Mouse (Mus musculus) Patski (cell line): Measurements from ENCODE around the gene Tnxb. TPM values are rescaled to one million over a fixed set of nuclear protein-coding genes. Genes with fewer than 3 reads are reported as not detected.

Source experiments
- ATAC-seq: fragments of 100-300 bp; one replicate; pipeline ENCODE4 v1.8.0; 2021
- CTCF ChIA-PET: fragments of 350-600 bp; sonication (Branson Sonifier 250); formaldehyde crosslinking; loops from one replicate; lab custom pipeline; 2022; ENCODE audit warnings: inconsistent platforms; lab: Charles Lee
- POLR2A ChIA-PET: fragments of 350-600 bp; sonication (Branson Sonifier 250); formaldehyde crosslinking; loops from one replicate; lab custom pipeline; 2022; ENCODE audit warnings: antibody characterized with exemption, inconsistent platforms; lab: Charles Lee
- DNase-seq: peaks from one replicate; pipeline ENCODE4 v3.0.0-alpha.2; 2011; ENCODE audit warnings: low read depth, low spot score
- H3K27me3 ChIP-seq: fragments of 371-371 bp; one replicate; pipeline ENCODE4 v1.5.1; 2021
- CTCF ChIP-seq: fragments of 100-300 bp; IDR thresholded peaks from one replicate; pipeline ENCODE4 v1.5.1; 2021
- in situ Hi-C: fragments of 300-500 bp; cut with MboI; formaldehyde crosslinking; loops from 3 replicates; pipeline ENCODE4 v1.11.1; 2018; ENCODE audit warnings: low pct_unique_long_range_greater_than_20kb, mixed read lengths
- polyA plus RNA-seq: library from polyadenylated mRNA; unstranded; gene quantifications from one replicate; pipeline ENCODE4 v1.2.3, GENCODE M21; 2021

Gene Tnxb
- polyA plus RNA-seq, 1 experiment from 2014 or later = 0.50 TPM

- ATAC-seq = peak; percentile 58
- TF ChIP-seq CTCF = no peak
- ChIA-PET POLR2A (interaction anchor here (1.1 to 2.0 kb wide), 2 partner anchors 13 to 21 kb away, joined by 4 to 7 read pairs; no protein-coding TSS in a partner anchor), CTCF (interaction anchor here (1.2 to 1.8 kb wide), 3 partner anchors 9 to 14 kb away, joined by 3 to 4 read pairs (median 4); partner anchors contain the start of genes Ppt2 and Prrt1)
- in situ Hi-C loops = loop anchor here (25.0 kb wide), 1 partner anchor 496 kb away; the partner anchor contains the start of genes Apom, Bag6 and D17H6S53E
- H3K27me3 ChIP-seq = no peaks in the 10 kb centered on the region
- DNase-seq = peak; percentile 70
These were observed 29.3 kb upstream of the Tnxb start for GRCm38 (mm10) chr17:34640778-34641601.

- in situ Hi-C loops = loop anchor here (25.0 kb wide), 1 partner anchor 495 kb away; the partner anchor contains the start of genes Apom, Bag6 and D17H6S53E
- CTCF ChIA-PET = interaction anchor here (1.2 kb wide), 1 partner anchor 8 kb away, joined by 3 read pairs; no protein-coding TSS in a partner anchor
- ATAC-seq (no peak), DNase-seq (no peak)
- no peak for TF ChIP-seq CTCF
- H3K27me3 ChIP-seq = no peaks in the 10 kb centered on the region
- POLR2A ChIA-PET = interaction anchor here (1.1 to 1.3 kb wide), 2 partner anchors 14 to 55 kb away, joined by 4 read pairs; no protein-coding TSS in a partner anchor
These were observed 28.4 kb upstream of the Tnxb start for GRCm38 (mm10) chr17:34641945-34642344.

- DNase-seq (no peak), ATAC-seq (no peak)
- TF ChIP-seq CTCF = no peak
- in situ Hi-C loops = loop anchor here (25.0 kb wide), 1 partner anchor 494 kb away; the partner anchor contains the start of genes Apom, Bag6 and D17H6S53E
- POLR2A ChIA-PET = no interaction called here
- H3K27me3 ChIP-seq = no peaks in the 10 kb centered on the region
- CTCF ChIA-PET = interaction anchor here (1.3 to 1.9 kb wide), 2 partner anchors 17 to 25 kb away, joined by 3 to 6 read pairs; no protein-coding TSS in a partner anchor
These were observed 27.0 kb upstream of the Tnxb start for GRCm38 (mm10) chr17:34643379-34643778.

- no peak for ATAC-seq
- H3K27me3 ChIP-seq = no peaks in the 10 kb centered on the region
- ChIA-PET POLR2A (interaction anchor here (1.0 kb wide), 1 partner anchor 42 kb away, joined by 3 read pairs; no protein-coding TSS in a partner anchor), CTCF (interaction anchor here (0.6 to 1.9 kb wide), 6 partner anchors 8 to 68 kb away, joined by 3 to 6 read pairs (median 4); partner anchors contain the start of genes Ppt2 and Prrt1)
- no peak for DNase-seq
- no peak for TF ChIP-seq CTCF
- in situ Hi-C loops = loop anchor here (25.0 kb wide), 1 partner anchor 493 kb away; the partner anchor contains the start of genes Apom, Bag6 and D17H6S53E
These were observed 26.4 kb upstream of the Tnxb start for GRCm38 (mm10) chr17:34643944-34644343.

GRCm38 (mm10) chr17:34644608-34645007, 25.7 kb upstream of the Tnxb start, which contains the start of gene Fkbpl:
TSS of gene Fkbpl (plus strand) at chr17:34644764.
- peak; percentile 86 for DNase-seq
- CTCF ChIA-PET = interaction anchor here (0.6 to 1.9 kb wide), 7 partner anchors 9 to 67 kb away, joined by 3 to 6 read pairs (median 4); partner anchors contain the start of genes Ppt2 and Prrt1
- POLR2A ChIA-PET = interaction anchor here (1.0 kb wide), 1 partner anchor 42 kb away, joined by 3 read pairs; no protein-coding TSS in a partner anchor
- in situ Hi-C loops = loop anchor here (25.0 kb wide), 1 partner anchor 493 kb away; the partner anchor contains the start of genes Apom, Bag6 and D17H6S53E
- TF ChIP-seq CTCF = no peak
- no peaks in the 10 kb centered on the region for H3K27me3 ChIP-seq
- ATAC-seq = peak; percentile 41

DNA sequence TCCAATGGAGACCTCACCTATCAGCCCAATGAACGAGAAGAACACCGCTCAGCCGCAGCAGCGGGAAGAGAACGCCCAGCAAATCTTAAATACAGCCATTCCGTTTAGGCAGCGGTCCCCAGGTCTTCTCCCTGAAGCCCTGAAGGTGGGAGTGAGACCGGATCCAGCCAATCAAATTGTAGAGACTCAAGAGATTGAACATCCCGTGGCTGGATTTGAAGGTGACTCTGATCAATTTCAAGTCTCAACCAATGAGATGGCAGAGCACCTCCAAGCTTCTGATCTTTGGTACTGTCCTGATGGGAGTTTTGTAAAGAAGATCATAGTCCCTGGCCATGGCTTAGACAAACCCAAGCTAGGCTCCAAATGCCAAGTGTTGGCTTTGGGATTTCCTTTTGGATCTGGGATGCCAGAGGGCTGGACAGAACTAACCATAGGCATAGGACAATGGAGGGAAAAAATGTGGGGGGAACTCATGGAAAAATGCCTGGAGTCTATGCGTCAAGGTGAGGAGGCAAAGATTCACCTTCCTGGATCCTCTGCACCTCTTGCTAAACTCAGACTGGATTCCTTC, 25.0 kb upstream of the Tnxb start:
- ChIA-PET CTCF (interaction anchor here (1.1 to 1.7 kb wide), 4 partner anchors 10 to 67 kb away, joined by 3 to 4 read pairs (median 4); partner anchors contain the start of genes Ppt2 and Prrt1), POLR2A (interaction anchor here (1.0 kb wide), 1 partner anchor 43 kb away, joined by 3 read pairs; no protein-coding TSS in a partner anchor)
- no peaks in the 10 kb centered on the region for H3K27me3 ChIP-seq
- in situ Hi-C loops = loop anchor here (25.0 kb wide), 1 partner anchor 492 kb away; the partner anchor contains the start of genes Apom, Bag6 and D17H6S53E
- ATAC-seq = no peak
- TF ChIP-seq CTCF = no peak
- DNase-seq = no peak

DNA sequence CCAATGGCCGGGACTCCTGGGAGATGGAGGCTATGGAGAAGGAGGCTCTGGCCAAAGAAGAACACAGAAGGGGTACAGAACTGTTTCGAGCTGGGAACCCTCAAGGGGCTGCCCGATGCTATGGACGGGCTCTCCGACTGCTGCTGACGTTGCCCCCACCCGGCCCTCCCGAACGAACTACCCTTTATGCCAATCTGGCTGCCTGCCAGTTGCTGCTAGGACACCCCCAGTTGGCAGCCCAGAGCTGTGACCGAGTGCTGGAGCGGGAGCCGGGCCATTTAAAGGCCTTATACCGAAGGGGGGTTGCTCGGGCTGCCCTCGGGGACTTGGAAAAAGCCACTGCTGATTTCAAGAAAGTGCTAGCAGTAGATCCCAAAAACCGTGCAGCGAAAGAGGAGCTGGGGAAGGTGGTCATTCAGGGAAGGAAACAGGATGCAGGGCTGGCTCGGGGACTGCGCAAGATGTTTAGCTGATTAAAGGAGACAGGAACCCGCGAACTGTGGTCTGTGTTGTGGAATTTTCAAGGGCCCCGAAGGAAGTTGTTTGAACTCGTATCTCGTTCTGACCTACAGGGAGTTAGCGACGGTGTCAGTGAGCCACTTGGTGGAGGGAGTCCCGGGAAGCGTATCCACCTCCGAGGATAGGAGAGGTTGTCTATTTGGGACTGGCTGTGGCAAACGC, 24.4 kb upstream of the Tnxb start:
- ATAC-seq = no peak
- H3K27me3 ChIP-seq = no peaks in the 10 kb centered on the region
- ChIA-PET POLR2A (no interaction called here), CTCF (no interaction called here)
- in situ Hi-C loops = loop anchor here (25.0 kb wide), 1 partner anchor 491 kb away; the partner anchor contains the start of genes Apom, Bag6 and D17H6S53E
- no peak for TF ChIP-seq CTCF
- DNase-seq = no peak

DNA sequence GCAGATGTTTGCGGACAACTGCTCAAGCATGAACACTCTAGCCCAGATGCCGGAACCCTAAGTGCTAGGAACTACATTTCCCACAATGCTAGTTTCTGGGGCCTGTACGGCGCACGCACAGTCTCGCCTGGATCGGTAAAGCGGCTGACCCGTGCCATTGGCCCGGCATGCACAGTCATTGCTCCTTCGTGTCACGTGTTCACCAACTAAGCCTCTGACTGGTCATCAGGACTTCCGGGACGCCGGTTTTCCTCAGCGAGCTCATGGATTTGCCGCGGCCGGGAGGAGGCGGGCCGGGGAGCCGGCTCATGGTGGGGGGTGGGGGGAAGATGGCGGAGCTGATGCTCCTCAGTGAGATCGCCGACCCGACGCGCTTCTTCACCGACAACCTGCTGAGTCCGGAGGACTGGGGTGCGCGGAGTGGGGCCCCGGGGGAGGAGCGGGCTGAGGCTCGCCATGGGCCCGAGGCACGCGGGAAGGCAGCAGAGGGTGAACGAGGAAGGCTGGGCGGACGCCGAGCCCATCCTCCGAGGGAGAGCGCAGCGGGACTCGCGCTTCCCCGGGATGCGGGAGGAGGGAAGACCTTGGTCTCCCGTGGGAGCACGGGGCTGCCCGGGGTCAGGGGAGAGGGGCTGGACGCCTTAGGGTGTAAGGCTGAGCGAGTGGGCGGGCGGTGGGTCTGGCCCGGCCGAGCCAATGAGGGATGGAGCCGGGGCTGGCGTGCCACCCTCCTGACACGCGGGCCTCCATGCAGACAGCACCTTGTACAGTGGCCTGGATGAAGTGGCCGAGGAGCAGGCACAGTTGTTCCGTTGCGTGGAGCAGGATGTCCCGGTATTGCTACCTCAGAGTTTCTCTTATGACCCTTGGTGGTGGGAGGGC, 23.2 kb upstream of the Tnxb start, which contains the start of gene Atf6b:
Gene Atf6b, plus strand, starts transcription at position 241 of the 882 bp plus-strand sequence.
- ATAC-seq (peak; percentile 92), DNase-seq (peak; percentile 79)
- CTCF ChIA-PET = interaction anchor here (1.3 kb wide), 1 partner anchor 28 kb away, joined by 4 read pairs; no protein-coding TSS in a partner anchor
- POLR2A ChIA-PET = no interaction called here
- no peak for TF ChIP-seq CTCF
- no peaks in the 10 kb centered on the region for H3K27me3 ChIP-seq
- in situ Hi-C loops = loop anchor here (25.0 kb wide), 1 partner anchor 490 kb away; the partner anchor contains the start of genes Apom, Bag6 and D17H6S53E
